Comparison of ENCODE assay signal across 28 mouse cellular contexts in genomic region chr5:34999281-34999680, GRCm38 (mm10). TPM values are rescaled to one million over a fixed set of nuclear protein-coding genes. Genes with fewer than 3 reads are reported as not detected.
DNase-seq lines count a peak whose midpoint lies in the region; ATAC-seq lines count a peak whose summit lies in the region.
"Had no signal": no experiment of that assay in that cellular context is flagged by ENCODE, and none has a peak within 500 bp of the region (broad histone marks: within the 10 kb centered on the region; RNA-seq: fewer than 3 reads in every experiment).

No protein-coding gene starts in this region.

- H3K27ac ChIP-seq in embryonic facial prominence, embryonic 11.5 days (replicated peaks; ENCODE audit: low read depth, low read length) = no peak overlapping the region
- no peak overlapping the region for H3K27ac ChIP-seq in embryonic facial prominence, embryonic 10.5 days (replicated peaks)
- peak overlapping the region; percentile 24; the same call in 1 of the 2 replicates for H3K27ac ChIP-seq in limb, embryonic 12.5 days
- no peak overlapping the region for H3K27ac ChIP-seq in limb, embryonic 10.5 days
- H3K27ac ChIP-seq in embryonic facial prominence, embryonic 12.5 days = peak overlapping the region; percentile 77
- H3K27ac ChIP-seq in stomach, embryonic 15.5 days = peak overlapping the region; percentile 65
- H3K27ac ChIP-seq: gastrocnemius, adult 2 months had no signal

- H3K27me3 ChIP-seq in embryonic facial prominence, embryonic 11.5 days (ENCODE audit: control insufficient read depth, insufficient read depth, low read length) = no peaks in the 10 kb centered on the region
- H3K27me3 ChIP-seq in embryonic facial prominence, embryonic 10.5 days (replicated peaks; ENCODE audit: low read depth, poor library complexity, severe bottlenecking) = no peaks in the 10 kb centered on the region
- no peaks in the 10 kb centered on the region for H3K27me3 ChIP-seq in limb, embryonic 12.5 days
- H3K27me3 ChIP-seq in limb, embryonic 10.5 days (ENCODE audit: low read depth, poor library complexity, severe bottlenecking) = no peaks in the 10 kb centered on the region
- H3K27me3 ChIP-seq in embryonic facial prominence, embryonic 12.5 days = no peaks in the 10 kb centered on the region
- H3K27me3 ChIP-seq in stomach, embryonic 15.5 days (replicated peaks) = no peaks in the 10 kb centered on the region
- H3K27me3 ChIP-seq: Patski had no signal

- peak; percentile 12 for DNase-seq in embryonic facial prominence, embryonic 11.5 days (ENCODE audit: low spot score)
- DNase-seq in embryonic facial prominence, embryonic 10.5 days (ENCODE audit: low spot score) = no peak
- no peak for DNase-seq in limb, embryonic 10.5 days (ENCODE audit: low spot score)
- no peak for DNase-seq in left cerebral cortex, adult 18-20 months (ENCODE audit: low spot score in 2 of 2)
- DNase-seq: adrenal gland, postnatal 10 days; cerebellum, adult 9-10 months; gastrocnemius, adult 2 months; heart, postnatal 10 days; kidney, postnatal 36 days; layer of hippocampus, adult 9-11 months; lung, adult 18-20 months; lung, postnatal 14 days; midbrain, embryonic 14.5 days; right cerebral cortex, postnatal 4 days; thymus, postnatal 25 days had no signal

- no peak for ATAC-seq in embryonic facial prominence, embryonic 11.5 days (replicated peaks; ENCODE audit: insufficient number of reproducible peaks, low FRiP score, low TSS enrichment, low read depth)
- no peak for ATAC-seq in limb, embryonic 12.5 days (ENCODE audit: insufficient number of reproducible peaks, insufficient read depth, low FRiP score, low TSS enrichment, low read depth)
- ATAC-seq in embryonic facial prominence, embryonic 12.5 days (ENCODE audit: insufficient number of reproducible peaks, insufficient read depth, low FRiP score, low TSS enrichment) = no peak
- no peak for ATAC-seq in stomach, embryonic 15.5 days (ENCODE audit: insufficient read depth, low FRiP score, low read depth)
- no peak for ATAC-seq in inflammation-experienced regulatory T-cells, adult 6 months
- ATAC-seq: forebrain, embryonic 16.5 days; Patski had no signal

- H3K9ac ChIP-seq in embryonic facial prominence, embryonic 11.5 days (replicated peaks; ENCODE audit: low read length) = no peak overlapping the region
- no peak overlapping the region for H3K9ac ChIP-seq in limb, embryonic 12.5 days (replicated peaks)
- H3K9ac ChIP-seq in embryonic facial prominence, embryonic 12.5 days = no peak overlapping the region
- no peak overlapping the region for H3K9ac ChIP-seq in stomach, embryonic 15.5 days

- H3K4me2 ChIP-seq in embryonic facial prominence, embryonic 11.5 days (ENCODE audit: low read depth, low read length) = no peak overlapping the region
- no peak overlapping the region for H3K4me2 ChIP-seq in limb, embryonic 12.5 days
- H3K4me2 ChIP-seq in embryonic facial prominence, embryonic 12.5 days (replicated peaks) = no peak overlapping the region
- H3K4me2 ChIP-seq in stomach, embryonic 15.5 days = no peak overlapping the region
- H3K4me2 ChIP-seq: heart, embryonic 11.5 days; liver, embryonic 11.5 days had no signal

- no peaks in the 10 kb centered on the region for H3K4me1 ChIP-seq in embryonic facial prominence, embryonic 11.5 days (ENCODE audit: control insufficient read depth, insufficient read depth, low read length)
- H3K4me1 ChIP-seq in embryonic facial prominence, embryonic 10.5 days = peaks cover 30% of the 10 kb centered on the region
- H3K4me1 ChIP-seq in limb, embryonic 12.5 days (replicated peaks) = peaks cover 30% of the 10 kb centered on the region
- peaks cover 16% of the 10 kb centered on the region for H3K4me1 ChIP-seq in limb, embryonic 10.5 days
- H3K4me1 ChIP-seq in embryonic facial prominence, embryonic 12.5 days = peaks cover 15% of the 10 kb centered on the region
- no peaks in the 10 kb centered on the region for H3K4me1 ChIP-seq in stomach, embryonic 15.5 days

- H3K36me3 ChIP-seq in embryonic facial prominence, embryonic 11.5 days (replicated peaks; ENCODE audit: control insufficient read depth, insufficient read depth, low read depth, low read length) = no peaks in the 10 kb centered on the region
- peaks cover 77% of the 10 kb centered on the region for H3K36me3 ChIP-seq in embryonic facial prominence, embryonic 10.5 days (replicated peaks)
- peaks cover 49% of the 10 kb centered on the region for H3K36me3 ChIP-seq in limb, embryonic 12.5 days
- H3K36me3 ChIP-seq in limb, embryonic 10.5 days = peaks cover 57% of the 10 kb centered on the region
- peaks cover 12% of the 10 kb centered on the region; the same call in 1 of the 2 replicates for H3K36me3 ChIP-seq in embryonic facial prominence, embryonic 12.5 days
- H3K36me3 ChIP-seq in stomach, embryonic 15.5 days = no peaks in the 10 kb centered on the region

- no peak overlapping the region for H3K4me3 ChIP-seq in embryonic facial prominence, embryonic 11.5 days (ENCODE audit: low read depth, low read length)
- H3K4me3 ChIP-seq in embryonic facial prominence, embryonic 10.5 days = no peak overlapping the region
- no peak overlapping the region for H3K4me3 ChIP-seq in limb, embryonic 12.5 days (replicated peaks)
- H3K4me3 ChIP-seq in limb, embryonic 10.5 days = no peak overlapping the region
- H3K4me3 ChIP-seq in embryonic facial prominence, embryonic 12.5 days = no peak overlapping the region
- no peak overlapping the region for H3K4me3 ChIP-seq in stomach, embryonic 15.5 days (replicated peaks)
- H3K4me3 ChIP-seq: erythroblast, embryonic 14.5 days; gastrocnemius, adult 2 months had no signal

- 67% methylated on average over 6 of the region's 6 CpGs for WGBS in embryonic facial prominence, embryonic 11.5 days
- 79% methylated on average over 6 of the region's 6 CpGs for WGBS in embryonic facial prominence, embryonic 10.5 days
- WGBS in limb, embryonic 12.5 days = 70% methylated on average over 6 of the region's 6 CpGs
- 70% methylated on average over 6 of the region's 6 CpGs for WGBS in limb, embryonic 10.5 days
- 67% methylated on average over 6 of the region's 6 CpGs for WGBS in embryonic facial prominence, embryonic 12.5 days
- WGBS in stomach, embryonic 15.5 days = 70% methylated on average over 6 of the region's 6 CpGs

- no peaks in the 10 kb centered on the region for H3K9me3 ChIP-seq in embryonic facial prominence, embryonic 11.5 days (replicated peaks; ENCODE audit: control insufficient read depth, low read length)
- H3K9me3 ChIP-seq in embryonic facial prominence, embryonic 10.5 days = no peaks in the 10 kb centered on the region
- H3K9me3 ChIP-seq in limb, embryonic 12.5 days = no peaks in the 10 kb centered on the region
- no peaks in the 10 kb centered on the region for H3K9me3 ChIP-seq in limb, embryonic 10.5 days (replicated peaks)
- H3K9me3 ChIP-seq in embryonic facial prominence, embryonic 12.5 days = no peaks in the 10 kb centered on the region
- H3K9me3 ChIP-seq in stomach, embryonic 15.5 days = no peaks in the 10 kb centered on the region

RNA-seq across cellular contexts. Expression of gene Hgfac, which starts 42.0 kb away (rescaled TPM):
- polyA plus RNA-seq in embryonic facial prominence, embryonic 11.5 days (2014; fragmentation: Nextera tagmentation; extraction: Ambion mirVana) = 0.35 TPM in 1 of 2 replicates, not detected in the other
- polyA plus RNA-seq in embryonic facial prominence, embryonic 10.5 days (2016; fragmentation: Nextera tagmentation; extraction: Ambion mirVana) = 0.08 and 0.82 TPM in 2 replicates
- 0.24 and 0.59 TPM in 2 replicates for polyA plus RNA-seq in limb, embryonic 12.5 days (2016; fragmentation: Nextera tagmentation; extraction: Ambion mirVana)
- polyA plus RNA-seq in limb, embryonic 10.5 days (2016; fragmentation: Nextera tagmentation; extraction: Ambion mirVana) = 0.15 TPM in 1 of 2 replicates, not detected in the other
- 0.67 and 0.90 TPM in 2 replicates for polyA plus RNA-seq in embryonic facial prominence, embryonic 12.5 days (2016; fragmentation: Nextera tagmentation; extraction: Ambion mirVana)
- 5.2 and 9.3 TPM in 2 replicates for polyA plus RNA-seq in stomach, embryonic 15.5 days (2015; fragmentation: Nextera tagmentation; extraction: Ambion mirVana)
- polyA plus RNA-seq in inflammation-experienced regulatory T-cells, adult 6 months (2017; shearing (Covaris generic)) = 1 to 10 TPM; 4.5 to 8.0 (median 5.1) TPM
- total RNA-seq in left cerebral cortex, adult 18-20 months (2021) = 1 to 10 TPM; 1.1 to 1.7 TPM

RNA-seq across cellular contexts. Expression of gene Rgs12, which starts 50.0 kb away (rescaled TPM):
- polyA plus RNA-seq in embryonic facial prominence, embryonic 11.5 days (2014; fragmentation: Nextera tagmentation; extraction: Ambion mirVana) = 33.7 and 34.4 TPM in 2 replicates
- 52.7 and 54.5 TPM in 2 replicates for polyA plus RNA-seq in embryonic facial prominence, embryonic 10.5 days (2016; fragmentation: Nextera tagmentation; extraction: Ambion mirVana)
- 57.3 and 59.7 TPM in 2 replicates for polyA plus RNA-seq in limb, embryonic 12.5 days (2016; fragmentation: Nextera tagmentation; extraction: Ambion mirVana)
- polyA plus RNA-seq in limb, embryonic 10.5 days (2016; fragmentation: Nextera tagmentation; extraction: Ambion mirVana) = 42.7 and 53.8 TPM in 2 replicates
- 55.0 and 56.3 TPM in 2 replicates for polyA plus RNA-seq in embryonic facial prominence, embryonic 12.5 days (2016; fragmentation: Nextera tagmentation; extraction: Ambion mirVana)
- polyA plus RNA-seq in stomach, embryonic 15.5 days (2015; fragmentation: Nextera tagmentation; extraction: Ambion mirVana) = 26.8 and 28.1 TPM in 2 replicates
- polyA plus RNA-seq in inflammation-experienced regulatory T-cells, adult 6 months (2017; shearing (Covaris generic)) = 10 to 100 TPM in 1 of 3 experiments, 1 to 10 TPM in 2; 5.4 to 10.7 (median 9.9) TPM
- total RNA-seq in left cerebral cortex, adult 18-20 months (2021) = 10 to 100 TPM; 49.6 to 50.4 TPM

RNA-seq across cellular contexts. Expression of gene Dok7, which starts 57.3 kb away (rescaled TPM):
- polyA plus RNA-seq in embryonic facial prominence, embryonic 11.5 days (2014; fragmentation: Nextera tagmentation; extraction: Ambion mirVana) = 0.24 and 0.43 TPM in 2 replicates
- polyA plus RNA-seq in embryonic facial prominence, embryonic 10.5 days (2016; fragmentation: Nextera tagmentation; extraction: Ambion mirVana) = 0.34 and 0.35 TPM in 2 replicates
- polyA plus RNA-seq in limb, embryonic 12.5 days (2016; fragmentation: Nextera tagmentation; extraction: Ambion mirVana) = 2.6 and 2.9 TPM in 2 replicates
- 0.26 and 0.31 TPM in 2 replicates for polyA plus RNA-seq in limb, embryonic 10.5 days (2016; fragmentation: Nextera tagmentation; extraction: Ambion mirVana)
- polyA plus RNA-seq in embryonic facial prominence, embryonic 12.5 days (2016; fragmentation: Nextera tagmentation; extraction: Ambion mirVana) = 2.0 and 2.3 TPM in 2 replicates
- polyA plus RNA-seq in stomach, embryonic 15.5 days (2015; fragmentation: Nextera tagmentation; extraction: Ambion mirVana) = 1.8 and 2.1 TPM in 2 replicates
- under 1 TPM in 1 of 3 experiments, not detected in 2; 0.95 TPM for polyA plus RNA-seq in inflammation-experienced regulatory T-cells, adult 6 months (2017; shearing (Covaris generic))
- 10 to 100 TPM; 24.7 to 26.6 TPM for total RNA-seq in left cerebral cortex, adult 18-20 months (2021)
- total RNA-seq: common myeloid progenitor, adult 5-6 weeks; granulocyte monocyte progenitor cell, adult 5-6 weeks; megakaryocyte, adult 5-6 weeks had no signal
- polyA plus RNA-seq: erythroblast, embryonic 14.5 days; hindbrain, embryonic 11.5 days had no signal

Comparison
In these comparisons a context has a peak if more than half of its experiments do, and no peak if none do; other contexts are left out.
1. H3K27ac ChIP-seq: peak in limb, embryonic 12.5 days (single experiment), embryonic facial prominence, embryonic 12.5 days (single experiment) and stomach, embryonic 15.5 days (single experiment); none in embryonic facial prominence, embryonic 11.5 days (single experiment), embryonic facial prominence, embryonic 10.5 days (single experiment) and limb, embryonic 10.5 days (single experiment).